Mouse (Mus musculus) CH12.LX (cell line): Measurements from ENCODE around the gene Creg2. TPM values are rescaled to one million over a fixed set of nuclear protein-coding genes. Genes with fewer than 3 reads are reported as not detected.

Experiments used
- DNase-seq: peaks from one replicate; pipeline ENCODE4 v3.0.0-alpha.2; 2013; ENCODE audit errors: extremely low read depth
- H3K27ac ChIP-seq: 2 replicates; pipeline ENCODE4 v1.5.1; 2012; ENCODE audit warnings: low read depth, mild to moderate bottlenecking, control low read depth, moderate library complexity; ENCODE audit not compliant: insufficient read depth
- H3K27me3 ChIP-seq: replicated peaks from 2 replicates; pipeline ENCODE3; 2012; ENCODE audit warnings: inconsistent platforms
- H3K36me3 ChIP-seq, 2 experiments: replicated peaks in 1 of 2; 2 replicates each; pipeline versions ENCODE3 to v1.6.1; 2012; ENCODE audit warnings: inconsistent platforms in 1 of 2, low read length in 1 of 2, mild to moderate bottlenecking in 1 of 2, mixed read lengths in 1 of 2, moderate library complexity in 1 of 2; ENCODE audit not compliant: control insufficient read depth in 1 of 2, insufficient read depth in 1 of 2
- H3K4me1 ChIP-seq, 2 experiments: 2 replicates each; pipeline ENCODE4 v1.6.1; 2012; ENCODE audit warnings: inconsistent platforms in 1 of 2, moderate library complexity in 1 of 2; ENCODE audit not compliant: insufficient read depth in 2 of 2, control insufficient read depth in 1 of 2
- H3K4me2 ChIP-seq: 2 replicates; pipeline ENCODE4 v1.6.1; 2012; ENCODE audit warnings: low read depth, mild to moderate bottlenecking, control low read depth; ENCODE audit not compliant: poor library complexity, insufficient read depth, severe bottlenecking
- H3K4me3 ChIP-seq, 3 experiments: fragments of 150-350 bp in 1 of 3; sonication (generic) in 1 of 3; replicated peaks in 1 of 3; 2 replicates each; pipeline versions ENCODE3 to v1.5.1; 2011 to 2012; ENCODE audit warnings: low read depth in 2 of 3, low read length in 2 of 3, mild to moderate bottlenecking in 2 of 3, moderate library complexity in 2 of 3, control low read depth in 1 of 3, improper control_type of control experiment in 1 of 3, inconsistent platforms in 1 of 3, mixed read lengths in 1 of 3; ENCODE audit not compliant: poor library complexity in 1 of 3
- H3K79me2 ChIP-seq: replicated peaks from 2 replicates; pipeline ENCODE4 v1.6.1; 2012; ENCODE audit warnings: mild to moderate bottlenecking, moderate library complexity; ENCODE audit not compliant: control insufficient read depth, poor library complexity, insufficient read depth, severe bottlenecking; ENCODE audit errors: extremely low read depth
- H3K9ac ChIP-seq: 2 replicates; pipeline ENCODE4 v1.6.1; 2012; ENCODE audit warnings: low read depth, mild to moderate bottlenecking, control low read depth, moderate library complexity; ENCODE audit not compliant: insufficient read depth
- H3K9me3 ChIP-seq: replicated peaks from 2 replicates; pipeline ENCODE3; 2012; ENCODE audit warnings: low read length, inconsistent platforms, mixed read lengths
- CHD1 ChIP-seq: IDR thresholded peaks from 2 replicates; pipeline ENCODE4 v1.6.1; 2012; ENCODE audit warnings: low read depth, low read length, improper control_type of control experiment, inconsistent platforms
- CHD2 ChIP-seq: IDR thresholded peaks from 2 replicates; pipeline ENCODE4 v1.6.1; 2011; ENCODE audit warnings: low read length, improper control_type of control experiment
- CTCF ChIP-seq, 2 experiments: IDR thresholded peaks in 1 of 2; conservative IDR thresholded peaks in 1 of 2; 2 replicates each; pipeline ENCODE4 v1.5.1; 2011 to 2012; ENCODE audit warnings: low read depth in 2 of 2, low read length in 2 of 2, improper control_type of control experiment in 1 of 2, inconsistent platforms in 1 of 2, mild to moderate bottlenecking in 1 of 2, moderate library complexity in 1 of 2
- E2F4 ChIP-seq: IDR thresholded peaks from 2 replicates; pipeline ENCODE4 v1.6.1; 2011; ENCODE audit warnings: low read depth, low read length, improper control_type of control experiment; ENCODE audit not compliant: insufficient replicate concordance
- EP300 ChIP-seq: IDR thresholded peaks from 2 replicates; pipeline ENCODE4 v1.6.1; 2011; ENCODE audit warnings: low read length, improper control_type of control experiment
- ETS1 ChIP-seq: conservative IDR thresholded peaks from 2 replicates; pipeline ENCODE4 v1.6.1; 2012; ENCODE audit warnings: low read depth, mild to moderate bottlenecking, inconsistent platforms, low read length, improper control_type of control experiment, moderate library complexity
- JUN ChIP-seq: IDR thresholded peaks from 2 replicates; pipeline ENCODE4 v1.6.1; 2011; ENCODE audit warnings: low read depth, mild to moderate bottlenecking, low read length, improper control_type of control experiment, moderate library complexity; ENCODE audit not compliant: insufficient read depth
- JUND ChIP-seq: conservative IDR thresholded peaks from 2 replicates; pipeline ENCODE4 v1.6.1; 2011; ENCODE audit warnings: low read depth, low read length, improper control_type of control experiment
- MAFK ChIP-seq: IDR thresholded peaks from 2 replicates; pipeline ENCODE4 v1.6.1; 2011; ENCODE audit warnings: low read length, improper control_type of control experiment; ENCODE audit not compliant: insufficient replicate concordance
- MAX ChIP-seq: IDR thresholded peaks from 2 replicates; pipeline ENCODE4 v1.6.1; 2011; ENCODE audit warnings: low read length, improper control_type of control experiment
- MAZ ChIP-seq: IDR thresholded peaks from 2 replicates; pipeline ENCODE4 v1.6.1; 2012; ENCODE audit warnings: low read depth, mild to moderate bottlenecking, inconsistent platforms, low read length, improper control_type of control experiment, moderate library complexity
- MEF2A ChIP-seq: IDR thresholded peaks from 2 replicates; pipeline ENCODE4 v1.6.1; 2014; ENCODE audit warnings: low read depth, mild to moderate bottlenecking, inconsistent platforms, low read length, improper control_type of control experiment, borderline replicate concordance
- MXI1 ChIP-seq: IDR thresholded peaks from 2 replicates; pipeline ENCODE4 v1.6.1; 2011; ENCODE audit warnings: mild to moderate bottlenecking, low read depth, low read length, improper control_type of control experiment
- NELFE ChIP-seq: IDR thresholded peaks from 2 replicates; pipeline ENCODE4 v1.6.1; 2011; ENCODE audit warnings: low read depth, low read length, improper control_type of control experiment
- NRF1 ChIP-seq: IDR thresholded peaks from 2 replicates; pipeline ENCODE4 v1.6.1; 2014; ENCODE audit warnings: low read depth, mild to moderate bottlenecking, inconsistent platforms, low read length, improper control_type of control experiment, moderate library complexity
- PAX5 ChIP-seq: IDR thresholded peaks from 2 replicates; pipeline ENCODE4 v1.6.1; 2012; ENCODE audit warnings: low read length, inconsistent platforms, mixed read lengths
- POLR2A ChIP-seq: IDR thresholded peaks from 2 replicates; pipeline ENCODE4 v1.6.1; 2011; ENCODE audit warnings: low read depth, mild to moderate bottlenecking, improper control_type of control experiment, low read length
- SIN3A ChIP-seq: IDR thresholded peaks from 2 replicates; pipeline ENCODE4 v1.6.1; 2012; ENCODE audit warnings: low read length, improper control_type of control experiment, inconsistent platforms
- SMC3 ChIP-seq: IDR thresholded peaks from 2 replicates; pipeline ENCODE4 v1.6.1; 2011; ENCODE audit warnings: low read depth, low read length, improper control_type of control experiment
- TBP ChIP-seq: conservative IDR thresholded peaks from 2 replicates; pipeline ENCODE4 v1.6.1; 2011; ENCODE audit warnings: low read depth, low read length, improper control_type of control experiment
- TCF12 ChIP-seq: IDR thresholded peaks from 2 replicates; pipeline ENCODE4 v1.6.1; 2014; ENCODE audit warnings: low read depth, mild to moderate bottlenecking, inconsistent platforms, low read length, improper control_type of control experiment
- UBTF ChIP-seq: IDR thresholded peaks from 2 replicates; pipeline ENCODE4 v1.6.1; 2012; ENCODE audit warnings: low read depth, mild to moderate bottlenecking, inconsistent platforms, low read length, improper control_type of control experiment, moderate library complexity
- USF1 ChIP-seq: IDR thresholded peaks from 2 replicates; pipeline ENCODE4 v1.6.1; 2014; ENCODE audit warnings: low read depth, mild to moderate bottlenecking, inconsistent platforms, low read length, improper control_type of control experiment
- ZC3H11A ChIP-seq: IDR thresholded peaks from 2 replicates; pipeline ENCODE4 v1.6.1; 2012; ENCODE audit warnings: low read depth, mild to moderate bottlenecking, inconsistent platforms, low read length, improper control_type of control experiment
- ZKSCAN1 ChIP-seq: IDR thresholded peaks from 2 replicates; pipeline ENCODE4 v1.6.1; 2012; ENCODE audit warnings: low read depth, inconsistent platforms, low read length, improper control_type of control experiment, borderline replicate concordance
- ZNF384 ChIP-seq: IDR thresholded peaks from 2 replicates; pipeline ENCODE4 v1.6.1; 2012; ENCODE audit warnings: low read depth, low read length, improper control_type of control experiment, inconsistent platforms
- dilution Hi-C: fragments of 300-500 bp; cut with MboI; formaldehyde crosslinking; loops from 2 replicates; pipeline ENCODE4 v1.14.3; 2020; ENCODE audit warnings: low sequenced_read_pairs; ENCODE audit not compliant: extremely low pct_unique_long_range_greater_than_20kb, extremely low pct_ligation_motif_present
- in situ Hi-C: fragments of 300-500 bp; cut with MboI; formaldehyde crosslinking; loops from 3 replicates; pipeline ENCODE4 v1.14.3; 2019; ENCODE audit warnings: low sequenced_read_pairs, low pct_ligation_motif_present, low pct_unique_long_range_greater_than_20kb, mixed read lengths
- polyA plus RNA-seq: library from polyadenylated mRNA; unstranded; fragments of >175 nt; gene quantifications from 2 replicates; pipeline ENCODE4 v1.2.1, GENCODE M21; 2012; ENCODE audit warnings: low read depth; ENCODE audit not compliant: insufficient read length
- total RNA-seq, 2 experiments: library from RNA; depleted of rRNA; stranded (reverse); fragments of 300-350 nt in 1 of 2; fragments of >200 nt in 1 of 2; gene quantifications; 2 replicates each; pipeline ENCODE4 v1.2.3; 2012 to 2014

The Creg2 gene
- total and polyA plus RNA-seq, 3 experiments: not detected

GRCm38 (mm10) chr1:39636660-39637059 is 14.6 kb downstream of the Creg2 start:
- H3K4me3 ChIP-seq: no peak overlapping the region
- dilution Hi-C loops: no loop called here
- H3K27ac ChIP-seq: no peak overlapping the region
- no peak for TF ChIP-seq UBTF
- no peak for TF ChIP-seq TBP
- TF ChIP-seq JUND: no peak
- TF ChIP-seq MEF2A: no peak
- no peak for TF ChIP-seq SMC3
- no peak for TF ChIP-seq ZC3H11A
- TF ChIP-seq POLR2A: no peak
- TF ChIP-seq NRF1: no peak
- TF ChIP-seq CTCF (conservative IDR thresholded peaks at IDR 0.05 in 1 of 2, IDR thresholded peaks at IDR 0.05 in 1 of 2; ENCODE audit: low read depth in 2 of 2, low read length in 2 of 2): no peak
- TF ChIP-seq EP300: no peak
- TF ChIP-seq TCF12: no peak
- no peak for TF ChIP-seq PAX5
- TF ChIP-seq SIN3A: no peak
- TF ChIP-seq ZNF384: no peak
- TF ChIP-seq JUN: no peak
- no peak for TF ChIP-seq MAX
- TF ChIP-seq ETS1: no peak
- TF ChIP-seq E2F4: no peak
- TF ChIP-seq USF1: no peak
- no peak for TF ChIP-seq CHD2
- TF ChIP-seq, all 38 proteins: peak for 0
- no peaks in the 10 kb centered on the region for H3K36me3 ChIP-seq
- H3K4me1 ChIP-seq: peaks cover 6 to 11% of the 10 kb centered on the region in 2 experiments
- DNase-seq: no peak
- no peaks in the 10 kb centered on the region for H3K79me2 ChIP-seq
- in situ Hi-C loops: no loop called here
- peaks cover 1% of the 10 kb centered on the region for H3K9me3 ChIP-seq
- no peaks in the 10 kb centered on the region for H3K27me3 ChIP-seq
- H3K4me2 ChIP-seq: no peak overlapping the region
- H3K9ac ChIP-seq: no peak overlapping the region

- H3K9me3 ChIP-seq: no peaks in the 10 kb centered on the region
- peaks cover 6 to 11% of the 10 kb centered on the region in 2 experiments for H3K4me1 ChIP-seq
- H3K27ac ChIP-seq: no peak overlapping the region
- TF ChIP-seq CHD2 (no peak), JUN (no peak), MAFK (no peak), MEF2A (no peak), MAZ (no peak), MXI1 (no peak), CHD1 (no peak), PAX5 (no peak), ETS1 (no peak), ZNF384 (no peak), NELFE (no peak), ZKSCAN1 (no peak), UBTF (no peak)
- H3K36me3 ChIP-seq: no peaks in the 10 kb centered on the region
- no peak overlapping the region for H3K4me3 ChIP-seq
- dilution Hi-C loops (no loop called here), in situ Hi-C loops (no loop called here)
- no peak overlapping the region for H3K9ac ChIP-seq
- H3K4me2 ChIP-seq: no peak overlapping the region
- no peaks in the 10 kb centered on the region for H3K79me2 ChIP-seq
- no peak for DNase-seq
- H3K27me3 ChIP-seq: no peaks in the 10 kb centered on the region
Measured at GRCm38 (mm10) chr1:39636196-39636595, 15.1 kb downstream of the Creg2 start.
